Mouse (Mus musculus) embryonic fibroblast, embryonic 13.5 days (primary cell): ENCODE data around the gene Gm10775. TPM values are rescaled to one million over a fixed set of nuclear protein-coding genes. Genes with fewer than 3 reads are reported as not detected.

Source experiments
- H3K27ac ChIP-seq: 2 replicates; pipeline ENCODE4 v1.5.1; 2012; ENCODE audit warnings: low read length, control low read depth, inconsistent platforms; ENCODE audit not compliant: insufficient read depth
- H3K4me1 ChIP-seq: 2 replicates; pipeline ENCODE4 v1.6.1; 2011; ENCODE audit warnings: low read length; ENCODE audit not compliant: control insufficient read depth, insufficient read depth
- H3K4me3 ChIP-seq: 2 replicates; pipeline ENCODE4 v1.5.1; 2011; ENCODE audit warnings: mild to moderate bottlenecking, control low read depth, low read length; ENCODE audit not compliant: insufficient read depth
- CTCF ChIP-seq: IDR thresholded peaks from 2 replicates; pipeline ENCODE4 v1.5.1; 2011; ENCODE audit warnings: mild to moderate bottlenecking, control low read depth, low read length, moderate library complexity, borderline replicate concordance; ENCODE audit not compliant: insufficient read depth
- POLR2A ChIP-seq: IDR thresholded peaks from 2 replicates; pipeline ENCODE4 v1.6.1; 2011; ENCODE audit warnings: low read depth, mild to moderate bottlenecking, control low read depth, low read length, moderate library complexity
- polyA plus RNA-seq: library from polyadenylated mRNA; stranded (reverse); fragments of >200 nt; gene quantifications from 2 replicates; pipeline ENCODE4 v1.2.4, GENCODE M21; 2011; ENCODE audit warnings: low read depth; ENCODE audit not compliant: missing spikeins, insufficient read length

Gene Gm10775
- not detected in 2 replicates for polyA plus RNA-seq

GRCm38 (mm10) chr13:65259239-65259638, at the start of gene Gm10775:
Gene Gm10775, plus strand, starts transcription at chr13:65259539.
- TF ChIP-seq POLR2A (no peak), CTCF (no peak)
- no peak within 1 kb of the TSS for H3K4me3 ChIP-seq
- no peaks in the 10 kb centered on the region for H3K4me1 ChIP-seq
- no peak within 1 kb of the TSS for H3K27ac ChIP-seq

- Histone ChIP-seq H3K27ac (no peak overlapping the region), H3K4me1 (no peaks in the 10 kb centered on the region), H3K4me3 (no peak overlapping the region)
- TF ChIP-seq CTCF: no peak
- TF ChIP-seq POLR2A: no peak
Observed at GRCm38 (mm10) chr13:65225945-65226344, 33.4 kb upstream of the Gm10775 start.

- Histone ChIP-seq H3K4me3 (no peak overlapping the region), H3K27ac (no peak overlapping the region), H3K4me1 (no peaks in the 10 kb centered on the region)
- TF ChIP-seq CTCF (no peak), POLR2A (no peak)
Observed at GRCm38 (mm10) chr13:65226657-65227056, 32.7 kb upstream of the Gm10775 start.

DNA sequence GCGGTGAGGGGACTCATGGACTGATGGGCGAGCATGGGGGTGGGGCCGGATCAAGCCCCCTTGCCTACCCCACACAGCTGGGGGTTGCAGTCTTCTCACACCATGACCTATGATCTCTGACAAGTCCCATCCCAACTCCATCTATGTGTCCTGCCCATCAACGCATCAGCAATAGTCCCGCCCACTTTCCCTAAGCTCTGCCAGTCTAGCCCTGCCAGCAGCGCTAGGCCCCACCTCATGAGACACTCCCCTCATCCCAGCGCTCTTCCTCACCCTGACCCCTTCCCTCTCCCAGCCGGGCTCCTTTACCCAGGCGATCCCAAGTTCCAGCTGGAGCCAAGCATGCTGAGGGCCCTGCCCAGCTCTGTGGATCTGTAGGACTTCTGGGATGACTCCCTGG, 22.1 kb upstream of the Gm10775 start:
- no peak for TF ChIP-seq POLR2A
- TF ChIP-seq CTCF: no peak
- no peaks in the 10 kb centered on the region for H3K4me1 ChIP-seq
- H3K4me3 ChIP-seq: no peak overlapping the region
- H3K27ac ChIP-seq: no peak overlapping the region

DNA sequence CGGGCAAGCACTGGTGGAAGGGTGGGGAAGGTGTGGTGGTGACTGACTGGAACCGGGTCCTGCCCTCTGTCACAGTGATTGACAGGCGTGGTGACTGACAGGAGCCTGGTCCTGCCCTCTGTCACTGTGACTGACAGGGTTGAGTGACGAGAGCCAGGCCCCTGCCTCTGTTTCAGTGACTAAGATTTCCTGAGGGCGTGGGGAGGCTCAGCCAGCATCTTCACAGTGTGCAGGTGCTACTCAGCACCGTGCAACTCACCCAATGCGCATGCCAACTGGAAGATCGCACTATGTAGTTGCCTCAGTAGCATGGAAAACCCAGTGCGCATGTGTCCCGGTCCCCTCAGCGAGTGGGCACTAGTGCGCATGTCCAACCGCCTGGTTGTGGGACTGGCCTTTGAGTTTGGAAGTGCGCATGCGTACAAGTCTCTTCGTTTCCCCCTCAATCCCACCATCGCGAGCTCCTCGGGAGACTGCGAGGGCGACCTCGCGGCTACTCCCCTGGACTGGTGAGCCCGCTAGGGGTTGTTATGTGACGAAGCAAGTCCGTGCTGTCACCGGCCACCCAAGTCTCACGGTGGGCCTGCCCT, 18.7 kb upstream of the Gm10775 start:
- TF ChIP-seq POLR2A (peak; percentile 90), CTCF (no peak)
- H3K4me3 ChIP-seq: peak overlapping the region; percentile 61
- peak overlapping the region; percentile 29 for H3K27ac ChIP-seq
- no peaks in the 10 kb centered on the region for H3K4me1 ChIP-seq

- peak overlapping the region; percentile 29 for H3K27ac ChIP-seq
- no peaks in the 10 kb centered on the region for H3K4me1 ChIP-seq
- TF ChIP-seq POLR2A: peak; percentile 19; the same call in 1 of the 2 replicates
- no peak for TF ChIP-seq CTCF
- H3K4me3 ChIP-seq: peak overlapping the region; percentile 61
Observed at GRCm38 (mm10) chr13:65241099-65241626, 18.2 kb upstream of the Gm10775 start.

DNA sequence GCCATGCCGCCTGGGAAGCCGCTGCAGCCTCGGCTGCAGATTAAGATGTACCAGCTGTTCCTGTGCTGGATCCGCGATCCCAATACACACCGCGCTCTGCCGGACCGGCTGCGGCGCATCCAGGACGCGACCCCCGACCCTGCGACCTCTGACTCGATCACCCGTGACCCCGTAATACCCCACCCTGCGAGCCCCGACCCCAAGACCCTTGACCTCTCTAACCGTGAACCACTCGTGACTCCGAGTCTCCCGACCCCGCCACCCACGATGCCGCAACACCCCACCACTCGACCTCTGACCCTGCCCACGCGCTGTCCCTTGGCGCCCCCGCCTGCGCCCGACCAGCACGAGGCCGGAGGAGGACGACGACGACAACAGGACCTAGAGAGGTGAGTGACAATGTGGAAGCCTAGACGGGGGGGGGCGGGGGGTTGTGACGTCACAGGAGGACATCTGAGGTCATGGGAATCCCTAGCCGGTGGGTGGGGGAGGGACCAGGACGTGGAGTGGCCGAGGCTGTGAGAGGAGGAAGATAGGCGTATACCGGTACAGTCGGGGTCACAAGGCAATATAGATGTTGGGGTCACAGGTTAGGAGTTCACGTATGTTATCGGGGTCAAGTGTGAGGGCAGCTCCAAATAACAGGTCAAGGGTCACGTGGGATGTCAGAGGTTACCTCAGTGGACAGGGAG, 17.6 kb upstream of the Gm10775 start:
- Histone ChIP-seq H3K27ac (no peak overlapping the region), H3K4me1 (no peaks in the 10 kb centered on the region), H3K4me3 (peak overlapping the region; percentile 61)
- TF ChIP-seq CTCF (no peak), POLR2A (0 out of 2 replicates have a peak, but pooled peaks have one; percentile 1)

GRCm38 (mm10) chr13:65242319-65242787, 17.0 kb upstream of the Gm10775 start:
- Histone ChIP-seq H3K27ac (no peak overlapping the region), H3K4me3 (peak overlapping the region; percentile 61), H3K4me1 (no peaks in the 10 kb centered on the region)
- TF ChIP-seq CTCF (no peak), POLR2A (no peak)

- TF ChIP-seq POLR2A: no peak
- no peak for TF ChIP-seq CTCF
- Histone ChIP-seq H3K27ac (no peak overlapping the region), H3K4me3 (no peak overlapping the region), H3K4me1 (no peaks in the 10 kb centered on the region)
Observed at GRCm38 (mm10) chr13:65243273-65243672, 16.1 kb upstream of the Gm10775 start.

DNA sequence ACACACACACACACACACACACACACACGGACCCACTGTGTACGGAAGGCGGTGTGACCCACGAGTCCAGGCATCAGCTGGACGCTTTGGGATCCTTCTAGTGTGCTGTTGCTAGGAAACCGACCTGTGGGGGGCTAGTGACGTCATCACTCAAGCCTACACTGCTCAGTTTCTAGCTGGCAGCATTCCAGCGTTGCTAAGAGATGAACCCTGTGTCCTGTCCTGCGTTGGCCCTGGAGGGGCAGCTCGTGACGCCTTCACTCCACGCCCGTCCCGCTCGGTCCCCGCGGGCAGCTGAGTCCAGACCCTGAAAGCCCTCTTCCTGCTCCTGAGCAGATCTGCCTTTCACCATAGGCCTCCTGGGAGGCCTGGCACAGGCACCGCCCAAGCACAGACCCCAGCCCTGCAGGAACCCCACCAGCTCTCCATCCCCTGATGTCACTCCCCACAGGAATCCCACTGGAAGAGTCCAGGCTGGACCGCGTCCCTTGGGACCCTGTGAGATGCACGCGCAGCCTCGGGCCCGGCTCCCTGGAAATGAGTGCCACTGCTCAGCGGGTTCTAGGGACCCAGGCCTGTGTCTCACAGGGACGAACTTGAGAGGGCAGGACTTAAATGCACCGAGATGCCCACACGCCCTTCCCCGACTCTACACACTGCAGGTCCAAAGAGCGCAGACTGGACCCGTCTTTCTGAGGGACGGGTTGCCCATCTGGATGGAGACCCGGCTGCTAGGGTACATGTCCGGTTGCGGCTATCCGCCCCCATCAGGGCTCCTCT, 974 bp upstream of the Gm10775 start:
- no peak for TF ChIP-seq POLR2A
- no peak for TF ChIP-seq CTCF
- Histone ChIP-seq H3K27ac (no peak overlapping the region), H3K4me1 (no peaks in the 10 kb centered on the region), H3K4me3 (no peak overlapping the region)

GRCm38 (mm10) chr13:65262086-65262485, 2.7 kb downstream of the Gm10775 start:
- H3K27ac ChIP-seq: no peak overlapping the region
- TF ChIP-seq CTCF (no peak), POLR2A (no peak)

More at GRCm38 (mm10) chr13:65262086-65262485, 2.7 kb downstream of the Gm10775 start:
- H3K4me1 ChIP-seq: no peaks in the 10 kb centered on the region
- H3K4me3 ChIP-seq: no peak overlapping the region
